Mouse (Mus musculus) kidney, postnatal 10 days (tissue): ENCODE data around the gene Pccb.

Experiments used
- DNase-seq: peaks from one replicate; pipeline ENCODE4 v3.0.0; 2021; ENCODE audit warnings: mixed read lengths

Gene Pccb

DNA sequence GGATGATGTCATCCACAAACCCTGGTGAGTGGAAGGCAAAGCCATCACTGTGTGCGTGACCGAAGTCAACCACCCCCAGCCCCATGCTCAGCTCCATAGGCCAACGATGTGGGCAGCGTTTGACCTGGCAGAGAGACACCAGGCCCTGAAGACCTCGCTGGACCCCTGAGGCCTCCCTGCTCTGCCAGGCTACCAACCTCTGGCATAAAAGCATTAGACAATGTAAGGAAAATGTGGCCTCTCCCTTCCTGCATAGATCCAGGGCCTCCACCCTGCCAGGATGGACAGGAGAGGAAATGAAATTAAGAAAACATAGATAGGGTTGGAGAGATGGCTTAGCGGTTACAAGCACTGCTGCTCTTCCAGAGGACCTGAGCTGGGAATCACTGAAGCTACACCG is 51.9 kb downstream of the Pccb start:
- no peak for DNase-seq

DNA sequence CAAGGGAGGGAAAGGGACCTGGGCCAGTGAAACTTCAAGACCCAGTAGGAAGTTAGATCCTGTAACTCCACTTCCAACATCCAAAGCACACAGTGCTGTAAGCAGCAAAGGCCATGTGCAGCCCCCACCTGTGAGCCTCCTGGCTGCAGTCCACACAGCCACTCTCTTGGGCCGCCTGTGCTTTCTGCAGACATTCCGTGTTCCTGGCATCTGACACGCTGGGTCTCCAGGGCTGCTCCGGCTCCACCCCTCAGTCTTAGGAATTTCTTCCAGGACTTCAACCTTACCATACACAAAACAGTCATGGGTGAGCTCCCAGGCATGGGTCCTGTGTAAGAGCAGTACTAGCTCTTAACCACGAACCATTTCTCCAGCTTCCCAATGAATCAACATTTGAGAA is 55.4 kb downstream of the Pccb start:
- peak; percentile 55 for DNase-seq

DNA sequence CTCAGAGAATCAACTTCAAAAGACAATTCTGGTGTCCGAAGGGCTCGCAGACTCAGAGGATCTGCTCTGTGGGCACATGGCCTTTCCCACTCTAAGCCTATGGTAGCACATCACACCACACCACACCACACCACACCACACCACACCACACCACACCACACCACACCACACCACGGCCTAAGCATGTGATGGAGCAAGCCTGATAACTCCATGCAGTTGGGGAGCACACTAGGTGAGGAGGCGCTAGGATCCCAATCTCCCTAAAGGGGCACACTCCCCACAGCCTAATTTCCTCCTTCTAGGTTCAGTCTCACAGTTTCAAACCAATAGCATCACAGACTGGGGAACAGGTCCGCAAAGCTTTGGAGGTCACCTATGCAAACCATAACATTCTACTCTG is 56.0 kb downstream of the Pccb start:
- no peak for DNase-seq

DNA sequence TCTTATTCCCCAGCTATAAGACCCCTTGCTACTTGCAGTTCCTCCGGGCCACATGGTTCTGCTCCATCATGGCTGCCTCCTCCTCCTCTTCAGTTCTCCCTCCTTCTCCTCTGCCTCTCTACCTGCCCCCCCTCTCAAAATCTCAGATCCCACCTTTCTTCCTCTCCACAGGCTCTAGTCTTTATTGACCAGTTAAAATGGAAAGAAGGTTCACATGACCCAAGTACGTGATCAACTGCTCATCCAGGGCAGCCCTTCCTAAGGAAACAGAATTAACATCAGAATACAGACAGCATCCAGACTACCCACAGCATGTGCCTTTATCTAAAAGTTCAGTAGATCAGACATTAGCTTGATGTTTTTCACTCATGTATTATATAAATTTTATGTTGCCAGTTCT is 65.2 kb downstream of the Pccb start:
- no peak for DNase-seq

DNA sequence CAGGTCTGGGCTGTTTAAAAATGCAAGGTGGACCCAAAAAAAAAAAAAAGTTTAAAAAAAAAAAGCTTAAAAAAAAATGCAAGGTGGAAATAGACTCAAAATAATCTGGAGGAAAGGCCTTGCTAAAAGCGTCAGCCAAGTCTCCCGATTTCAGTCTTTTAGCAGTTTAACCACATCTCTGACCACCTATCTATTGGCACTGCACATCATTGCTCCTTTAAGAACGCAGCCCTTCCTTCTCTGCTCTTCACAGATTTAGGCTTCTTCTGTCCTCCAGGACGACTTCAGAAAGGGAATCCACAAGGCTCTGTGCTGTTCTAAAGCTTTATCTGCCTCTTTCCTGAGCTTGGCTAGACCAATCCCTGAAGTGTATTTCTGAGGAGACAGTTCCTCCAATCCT is 70.6 kb downstream of the Pccb start:
- DNase-seq = no peak

DNA sequence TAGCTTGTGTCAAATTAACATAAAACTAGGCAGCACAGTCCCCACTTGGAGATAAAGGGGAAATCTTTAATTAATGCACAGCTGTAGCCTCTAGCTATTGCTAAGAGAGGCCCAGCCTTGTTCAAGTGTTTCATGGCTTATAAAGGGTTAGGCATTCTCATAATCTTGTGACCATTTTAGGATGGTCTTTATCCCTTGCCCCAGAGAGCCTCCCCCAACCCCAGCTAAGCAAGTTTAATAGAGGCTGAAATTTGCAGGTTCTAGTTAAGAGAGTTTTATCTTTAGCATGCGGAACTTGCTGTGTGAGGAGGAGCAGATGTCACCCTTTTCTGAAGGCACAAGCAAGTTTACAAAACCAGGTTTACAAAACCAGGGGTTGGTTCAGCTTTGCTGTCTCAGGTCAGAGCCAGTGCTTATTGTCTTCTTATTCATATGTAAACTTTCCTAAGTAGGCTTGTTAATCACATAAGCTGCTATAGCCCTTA is 71.2 kb downstream of the Pccb start:
- no peak for DNase-seq

DNA sequence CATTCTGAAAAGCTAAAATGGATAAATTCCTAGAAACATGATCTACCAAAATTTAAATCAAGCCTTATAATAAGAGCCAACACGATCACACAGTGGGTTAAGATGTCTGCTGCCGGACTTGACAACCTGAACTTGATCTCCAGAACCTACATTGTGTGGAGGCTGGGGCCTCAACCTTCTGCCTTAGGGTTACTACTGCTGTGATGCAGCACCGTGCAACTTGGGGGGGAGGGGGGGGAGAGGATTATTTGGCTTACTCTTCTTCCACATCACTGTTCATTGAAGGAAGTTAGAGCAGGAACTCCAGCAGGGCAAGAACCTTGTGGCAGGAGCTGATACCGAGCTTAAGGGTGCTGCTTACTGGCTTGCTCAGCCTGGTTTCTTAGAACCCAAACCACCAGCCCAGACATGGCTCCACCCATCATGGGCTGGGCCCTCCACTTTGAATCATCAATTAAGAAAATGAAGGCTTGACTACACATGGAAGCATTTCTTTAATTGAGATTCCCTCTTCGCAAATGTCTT is 71.7 kb downstream of the Pccb start:
- DNase-seq = no peak

DNA sequence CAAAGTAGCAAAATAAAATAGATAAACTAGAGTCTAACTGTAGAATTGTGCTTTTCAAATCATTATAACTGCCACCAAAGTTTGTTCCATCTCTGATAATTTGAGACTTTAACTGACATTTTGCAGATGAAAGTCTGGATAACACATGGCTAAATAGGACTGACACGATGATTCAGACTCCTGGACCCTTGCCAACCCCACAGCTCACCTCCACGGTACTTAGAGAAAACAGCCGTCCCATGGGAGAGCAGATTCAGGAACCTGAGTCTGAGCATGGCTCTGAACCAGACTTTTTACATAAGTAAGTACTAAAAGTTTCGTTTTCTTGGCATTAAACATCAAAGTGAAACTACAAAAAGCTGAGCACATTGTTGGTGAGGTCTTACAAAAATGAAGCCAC is 83.2 kb downstream of the Pccb start:
- DNase-seq = peak; percentile 53

DNA sequence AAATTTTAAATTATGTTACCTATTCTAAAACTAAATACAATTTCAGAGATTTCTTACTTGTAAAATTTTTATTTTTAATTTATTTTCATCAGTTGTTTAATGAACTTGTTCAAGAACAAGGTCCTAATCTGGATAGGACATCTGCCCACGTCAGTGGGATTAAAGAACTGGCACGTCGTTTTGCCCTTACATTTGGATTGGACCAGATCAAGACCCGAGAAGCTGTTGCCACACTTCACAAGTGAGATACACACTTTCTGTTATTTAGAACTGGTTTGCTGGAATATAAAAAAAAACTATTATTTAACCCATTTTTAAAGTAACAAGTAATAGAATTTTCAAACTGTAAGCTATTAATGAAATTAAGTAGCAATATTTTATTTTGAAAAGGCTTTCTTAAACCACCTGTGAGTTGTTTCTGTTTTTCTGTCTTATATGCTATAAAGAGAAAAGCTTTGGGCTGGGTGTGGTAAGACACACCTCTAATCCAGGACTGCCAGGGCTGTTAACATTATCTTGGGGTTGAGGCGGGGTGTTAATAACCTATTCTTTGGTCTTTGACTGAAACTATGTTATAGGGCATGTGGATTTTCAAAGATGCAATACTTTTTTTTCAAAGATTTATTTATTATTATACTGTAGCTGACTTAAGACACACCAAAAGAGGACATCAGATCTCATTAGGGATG is 89.9 kb downstream of the Pccb start:
- no peak for DNase-seq

DNA sequence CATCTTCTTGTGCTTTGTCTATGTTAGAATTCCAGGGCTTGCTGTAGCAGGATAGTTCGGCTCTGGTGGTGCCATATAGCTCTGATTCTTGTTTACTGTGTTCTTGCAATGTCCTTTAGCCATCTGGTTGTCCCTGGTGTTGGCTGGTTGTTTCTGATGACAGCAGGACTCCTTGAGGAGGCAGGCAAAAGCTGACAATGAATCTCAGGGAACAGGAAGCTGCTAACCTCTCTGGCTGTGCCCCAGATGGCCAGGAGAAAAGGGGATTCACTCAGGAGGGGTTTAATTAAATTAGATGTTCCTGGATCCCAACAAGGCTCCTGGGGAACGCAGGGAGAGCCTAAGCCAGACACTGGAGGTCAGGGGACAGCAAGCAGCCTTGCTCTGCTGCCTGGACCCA is 92.7 kb downstream of the Pccb start:
- DNase-seq = no peak
